Mouse (Mus musculus) adrenal gland, adult 18-20 months (tissue): ENCODE results near the gene Angpt4. TPM values are rescaled to one million over a fixed set of nuclear protein-coding genes. Genes with fewer than 3 reads are reported as not detected.

ENCODE experiments used
- DNase-seq, 2 experiments: peaks; one replicate each; pipeline ENCODE4 v3.0.0; 2021 to 2022; ENCODE audit warnings: low spot score in 2 of 2
- microRNA-seq, 2 experiments: library from miRNA; unstranded; fragments of <30 nt; microRNA quantifications; one replicate each; pipeline ENCODE4 v1.2.0; 2021; ENCODE audit warnings: borderline number of aligned reads in 2 of 2
- total RNA-seq, 2 experiments: library from RNA; stranded (reverse); gene quantifications; 1 replicate in 1 of 2; 2 replicates in 1 of 2; pipeline ENCODE4 v1.2.3; 2021

Gene Angpt4
- total RNA-seq, 2 experiments from 2014 or later, result 0.36 to 1.2 TPM

GRCm38 (mm10) chr2:151980355-151980693, 69.3 kb downstream of the Angpt4 start:
- DNase-seq, result no peak

GRCm38 (mm10) chr2:151981268-151981667, 70.3 kb downstream of the Angpt4 start:
- no peak for DNase-seq

GRCm38 (mm10) chr2:151982476-151982875, 71.5 kb downstream of the Angpt4 start:
- DNase-seq, result no peak

GRCm38 (mm10) chr2:151984019-151984418, 73.0 kb downstream of the Angpt4 start:
- no peak for DNase-seq

- no peak for DNase-seq
Observed at GRCm38 (mm10) chr2:151985426-151986172, 74.6 kb downstream of the Angpt4 start.

- DNase-seq, result no peak
Observed at GRCm38 (mm10) chr2:151986958-151987357, 75.9 kb downstream of the Angpt4 start.

GRCm38 (mm10) chr2:151988978-151989377, 78.0 kb downstream of the Angpt4 start:
- no peak for DNase-seq

GRCm38 (mm10) chr2:151990985-151991394, 80.0 kb downstream of the Angpt4 start:
- no peak for DNase-seq

- no peak for DNase-seq
Observed at GRCm38 (mm10) chr2:151991446-151991845, 80.4 kb downstream of the Angpt4 start.

GRCm38 (mm10) chr2:151994350-151995122, 83.5 kb downstream of the Angpt4 start:
- peak; percentile 75 to 80 for DNase-seq

Small RNAs within 50 kb of the gene (microRNA-seq; reads per million reads assigned to microRNA genes)
- 0 reads per million in 2 experiments for gene Mir1953

Other genes starting within 250 kb of the Angpt4 start
- gene Rad21l, start 242.7 kb upstream of the Angpt4 start, total RNA-seq, result not detected
- under 1 TPM; 0.83 TPM for gene Tmem74b, start 209.2 kb upstream of the Angpt4 start, total RNA-seq
- gene Psmf1, start 167.0 kb upstream of the Angpt4 start, total RNA-seq, result 10 to 100 TPM; 29.7 to 31.0 TPM
- gene Rspo4, start 68.3 kb upstream of the Angpt4 start, total RNA-seq, result 1 to 10 TPM in 1 of 2 experiments, under 1 TPM in 1; 0.70 to 2.8 TPM
- 10 to 100 TPM in 1 of 2 experiments, 1 to 10 TPM in 1; 6.6 to 10.3 TPM for gene Fam110a, start 69.0 kb downstream of the Angpt4 start, total RNA-seq
- 1 to 10 TPM; 3.9 to 5.6 TPM for gene Slc52a3, start 85.3 kb downstream of the Angpt4 start, total RNA-seq
- under 1 TPM; 0.36 to 0.58 TPM for gene Scrt2, start 170.3 kb downstream of the Angpt4 start, total RNA-seq
- 100 to 1,000 TPM; 547 to 673 TPM for gene Srxn1, start 194.3 kb downstream of the Angpt4 start, total RNA-seq
- 1 to 10 TPM; 1.9 to 4.3 TPM for gene Tcf15, start 232.4 kb downstream of the Angpt4 start, total RNA-seq